Mouse (Mus musculus) forebrain, embryonic 11.5 days (tissue): Measurements from ENCODE around the gene Commd8. TPM values are rescaled to one million over a fixed set of nuclear protein-coding genes. Genes with fewer than 3 reads are reported as not detected.

Source experiments
- ATAC-seq: fragments of 200-750 bp; cut with Nextera tagmentation; replicated peaks from 2 replicates; pipeline ENCODE4 v1.8.0; 2017; ENCODE audit warnings: moderate TSS enrichment; ENCODE audit not compliant: low FRiP score
- DNase-seq: peaks from one replicate; pipeline ENCODE4 v3.0.0-alpha.2; 2017; ENCODE audit warnings: low spot score
- H3K27ac ChIP-seq: fragments of 300-500 bp; sonication (generic); 2 replicates; pipeline ENCODE4 v1.5.1; 2014; ENCODE audit warnings: low read depth, low read length
- H3K27me3 ChIP-seq: fragments of 300-500 bp; sonication (generic); 2 replicates; pipeline ENCODE4 v1.6.1; 2014; ENCODE audit warnings: mild to moderate bottlenecking, low read length, mixed read lengths; ENCODE audit not compliant: control insufficient read depth, insufficient read depth
- H3K36me3 ChIP-seq: fragments of 300-500 bp; sonication (generic); 2 replicates; pipeline ENCODE4 v1.6.1; 2014; ENCODE audit warnings: mild to moderate bottlenecking, low read length, moderate library complexity, mixed read lengths; ENCODE audit not compliant: control insufficient read depth, insufficient read depth
- H3K4me1 ChIP-seq: fragments of 300-500 bp; sonication (generic); replicated peaks from 2 replicates; pipeline ENCODE4 v1.6.1; 2014; ENCODE audit warnings: low read length, mixed read lengths; ENCODE audit not compliant: control insufficient read depth, insufficient read depth
- H3K4me2 ChIP-seq: fragments of 300-500 bp; sonication (generic); 2 replicates; pipeline ENCODE4 v1.6.1; 2014; ENCODE audit warnings: low read depth, mild to moderate bottlenecking, low read length, moderate library complexity, mixed read lengths; ENCODE audit not compliant: severe bottlenecking
- H3K4me3 ChIP-seq: fragments of 300-500 bp; sonication (generic); 2 replicates; pipeline ENCODE4 v1.5.1; 2014; ENCODE audit warnings: low read depth, low read length
- H3K9ac ChIP-seq: fragments of 300-500 bp; sonication (generic); 2 replicates; pipeline ENCODE4 v1.6.1; 2014; ENCODE audit warnings: low read length
- H3K9me3 ChIP-seq: fragments of 300-500 bp; sonication (generic); 2 replicates; pipeline ENCODE4 v1.6.1; 2016; ENCODE audit warnings: low read length, mixed read lengths; ENCODE audit not compliant: control insufficient read depth
- WGBS: fragments of 180-500 bp; shearing (Covaris S2); extraction: QIAGEN DNeasy Blood & Tissue Kit; methylation state at CpG from one replicate; pipeline ENCODE4 v1.1.7; 2014; 5-methylcytosine and 5-hydroxymethylcytosine counted together
- polyA plus RNA-seq: library from polyadenylated mRNA; unstranded; fragments of >200 nt; fragmentation: Nextera tagmentation; extraction: Ambion mirVana; gene quantifications from 2 replicates; pipeline ENCODE4 v1.2.1, GENCODE M21; 2014

Commd8 gene
- polyA plus RNA-seq: 146 and 170 TPM in 2 replicates

DNA sequence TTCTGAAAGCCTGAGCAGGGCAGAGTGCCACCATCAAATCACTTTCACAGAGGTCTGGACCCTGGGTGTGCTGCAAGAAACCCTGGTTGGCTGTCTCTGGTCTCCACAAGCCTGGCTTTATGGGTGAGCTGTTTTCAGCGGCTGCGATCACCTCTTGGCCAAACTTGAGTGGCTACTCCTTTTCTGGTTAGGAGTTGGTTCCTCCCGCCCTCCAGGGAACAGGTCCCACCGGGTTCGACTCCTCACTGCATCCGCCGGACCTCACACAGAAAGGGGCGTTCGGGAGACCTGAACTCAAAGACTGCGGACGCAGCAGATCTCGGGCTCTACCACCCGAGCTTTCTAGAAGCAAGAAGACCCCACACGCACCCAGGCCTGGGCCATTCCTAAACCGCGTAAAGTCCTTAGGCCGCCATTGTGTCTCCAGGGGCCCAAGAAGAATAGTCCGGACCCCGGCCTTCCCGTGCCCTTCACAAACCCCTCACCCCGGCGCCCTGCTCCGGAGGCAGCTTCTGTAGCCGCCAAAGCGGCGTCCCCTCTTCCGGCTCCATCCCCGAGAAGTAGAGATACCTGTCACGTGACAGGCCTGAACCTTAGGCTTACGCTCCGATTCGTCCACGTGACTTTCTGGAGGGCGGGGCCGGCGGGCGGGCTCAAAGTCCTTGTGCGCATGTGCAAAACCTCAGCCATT is at the start of gene Commd8:
TSS of gene Commd8 (minus strand) at position 596 of the 691 bp plus-strand sequence.
- H3K4me1 ChIP-seq: 0 out of 2 replicates have a peak, but pooled peaks cover 4% of the 10 kb centered on the region
- ATAC-seq: peak; percentile 94
- H3K4me2 ChIP-seq: peak within 1 kb of the TSS; percentile 90
- under 1% methylated on average over 37 of the region's 38 CpGs for WGBS
- H3K9ac ChIP-seq: peak within 1 kb of the TSS; percentile 82
- H3K36me3 ChIP-seq: no peaks in the 10 kb centered on the region
- H3K27ac ChIP-seq: no peak within 1 kb of the TSS
- peak; percentile 96 for DNase-seq
- H3K27me3 ChIP-seq: no peaks in the 10 kb centered on the region
- H3K4me3 ChIP-seq: peak within 1 kb of the TSS; percentile 70
- no peaks in the 10 kb centered on the region for H3K9me3 ChIP-seq

DNA sequence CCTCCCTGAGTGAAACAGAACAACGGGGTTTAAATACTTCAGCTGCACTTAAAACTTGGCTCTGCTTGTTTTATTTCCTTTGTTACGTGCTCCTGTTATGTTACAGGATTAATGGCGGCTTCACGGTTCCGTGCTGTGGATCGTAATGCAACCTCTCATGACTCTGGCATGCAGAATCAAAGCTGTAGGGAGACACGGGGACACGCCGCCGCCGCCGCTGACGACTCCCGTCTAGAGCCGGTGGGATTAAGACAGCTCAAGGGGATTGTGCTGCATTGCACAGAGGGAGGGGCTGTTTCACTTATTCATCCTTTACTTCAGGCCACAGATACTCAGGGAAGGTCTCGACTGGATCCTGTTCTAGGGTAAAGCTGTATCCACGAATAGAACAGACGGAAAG is 43.8 kb upstream of the Commd8 start:
- WGBS: 87% methylated on average over 18 of the region's 18 CpGs
- H3K4me1 ChIP-seq: no peaks in the 10 kb centered on the region
- H3K4me3 ChIP-seq: no peak overlapping the region
- DNase-seq: no peak
- H3K9me3 ChIP-seq: no peaks in the 10 kb centered on the region
- no peaks in the 10 kb centered on the region for H3K27me3 ChIP-seq
- no peaks in the 10 kb centered on the region for H3K36me3 ChIP-seq
- H3K9ac ChIP-seq: no peak overlapping the region
- H3K4me2 ChIP-seq: no peak overlapping the region
- ATAC-seq: no peak
- no peak overlapping the region for H3K27ac ChIP-seq

DNA sequence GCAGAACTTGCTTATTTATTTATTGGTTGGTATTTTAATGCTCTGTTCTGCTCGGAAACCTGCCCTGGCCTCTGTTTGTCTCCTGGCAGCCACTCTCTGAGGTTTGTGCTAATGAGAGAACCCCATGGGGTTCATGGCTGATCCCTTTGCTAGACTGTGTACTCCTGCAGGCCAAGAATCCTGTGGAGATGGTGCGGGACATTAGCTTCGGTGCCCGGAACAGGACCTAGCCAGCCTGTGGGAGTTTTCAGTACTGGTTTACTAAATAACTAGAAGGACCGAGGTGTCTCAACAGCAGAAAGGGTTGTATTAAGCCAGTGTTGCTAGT is 42.8 kb upstream of the Commd8 start:
- Histone ChIP-seq H3K4me1 (no peaks in the 10 kb centered on the region), H3K4me2 (no peak overlapping the region), H3K4me3 (no peak overlapping the region), H3K9ac (no peak overlapping the region), H3K9me3 (no peaks in the 10 kb centered on the region), H3K27ac (no peak overlapping the region), H3K27me3 (no peaks in the 10 kb centered on the region), H3K36me3 (no peaks in the 10 kb centered on the region)
- 68% methylated on average over 5 of the region's 5 CpGs for WGBS
- ATAC-seq (0 out of 2 replicates have a peak, but pooled peaks have one; percentile 21), DNase-seq (no peak)

DNA sequence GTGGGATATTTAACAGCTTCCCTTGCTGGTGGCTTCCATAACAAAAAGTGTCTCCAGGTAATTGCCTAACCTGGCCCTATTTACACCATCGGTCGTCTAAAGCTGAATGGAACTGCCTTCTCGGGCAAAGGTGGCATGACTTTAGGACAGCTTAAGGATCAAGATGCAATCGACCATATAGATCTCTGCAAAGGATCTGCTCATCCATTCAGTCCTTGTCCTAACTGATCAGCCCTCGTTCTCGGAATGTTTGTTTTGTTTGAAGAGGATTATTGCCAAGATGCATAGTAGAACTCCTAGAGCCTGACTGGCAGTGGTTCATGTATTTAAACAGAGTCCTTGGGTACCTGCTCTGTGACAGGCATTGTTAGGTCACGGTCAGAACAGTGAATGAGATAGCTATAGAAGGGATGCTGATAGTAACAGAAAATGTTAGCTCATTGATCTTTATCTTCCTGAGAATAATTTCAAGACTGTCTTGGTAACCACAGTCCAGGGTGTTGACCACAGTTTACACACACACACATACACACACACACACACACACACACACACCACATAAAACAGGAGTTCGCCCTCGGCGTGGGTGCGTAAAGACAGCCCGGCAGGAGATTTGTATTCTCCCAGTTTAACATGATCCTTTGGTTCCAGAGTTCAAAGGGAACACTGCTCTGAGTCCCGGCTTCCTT is 42.3 kb upstream of the Commd8 start:
- DNase-seq (no peak), ATAC-seq (no peak)
- no peak overlapping the region for H3K4me3 ChIP-seq
- H3K9me3 ChIP-seq: no peaks in the 10 kb centered on the region
- no peaks in the 10 kb centered on the region for H3K27me3 ChIP-seq
- H3K4me1 ChIP-seq: no peaks in the 10 kb centered on the region
- H3K9ac ChIP-seq: no peak overlapping the region
- 74% methylated on average over 13 of the region's 13 CpGs for WGBS
- H3K4me2 ChIP-seq: no peak overlapping the region
- no peaks in the 10 kb centered on the region for H3K36me3 ChIP-seq
- H3K27ac ChIP-seq: no peak overlapping the region

DNA sequence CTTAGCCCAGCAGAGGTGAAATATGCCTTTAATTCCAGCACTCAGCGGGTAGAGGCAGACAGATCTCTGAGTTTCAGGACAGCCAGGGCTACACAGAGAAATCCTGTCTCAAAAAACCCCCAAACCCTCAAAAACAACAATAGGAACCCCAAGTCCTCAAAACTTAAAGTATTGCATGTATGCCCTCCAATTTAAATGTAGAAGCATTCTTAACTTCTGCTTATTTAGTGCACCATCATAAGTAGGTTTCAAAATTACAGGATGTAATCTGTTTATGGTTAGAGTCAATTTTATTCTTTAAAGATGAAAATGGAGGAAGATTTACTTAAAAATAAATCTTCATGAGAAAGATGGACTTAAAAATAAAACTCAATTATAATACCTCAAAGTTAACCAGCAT is 40.5 kb upstream of the Commd8 start:
- Histone ChIP-seq H3K4me2 (no peak overlapping the region), H3K4me1 (no peaks in the 10 kb centered on the region), H3K27me3 (no peaks in the 10 kb centered on the region), H3K36me3 (no peaks in the 10 kb centered on the region), H3K4me3 (no peak overlapping the region), H3K9ac (no peak overlapping the region), H3K9me3 (no peaks in the 10 kb centered on the region), H3K27ac (no peak overlapping the region)
- 83% methylated on average over 1 of the region's 1 CpGs for WGBS
- DNase-seq (no peak), ATAC-seq (no peak)

DNA sequence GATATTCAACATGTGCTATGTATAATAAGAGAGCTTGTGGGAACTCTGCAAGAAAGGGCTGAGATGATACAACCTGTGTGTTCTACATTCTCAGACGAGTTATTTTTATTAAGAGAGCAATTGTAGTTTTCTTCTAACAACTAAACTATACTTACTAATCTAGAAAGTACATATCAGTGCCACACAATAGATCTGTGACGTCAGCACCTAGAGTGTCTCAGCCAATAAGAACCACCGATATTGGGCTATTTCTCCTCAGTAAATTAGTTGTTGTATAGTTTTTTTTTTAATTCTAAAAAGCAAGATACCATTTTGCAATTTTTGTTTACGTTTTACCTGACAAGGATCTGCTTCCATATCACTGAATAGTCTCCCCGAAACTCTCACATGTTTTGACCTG is 37.3 kb upstream of the Commd8 start:
- no peak overlapping the region for H3K9ac ChIP-seq
- 89% methylated on average over 5 of the region's 5 CpGs for WGBS
- H3K4me3 ChIP-seq: no peak overlapping the region
- no peaks in the 10 kb centered on the region for H3K4me1 ChIP-seq
- H3K9me3 ChIP-seq: no peaks in the 10 kb centered on the region
- no peaks in the 10 kb centered on the region for H3K36me3 ChIP-seq
- ATAC-seq (no peak), DNase-seq (no peak)
- no peak overlapping the region for H3K27ac ChIP-seq
- H3K27me3 ChIP-seq: no peaks in the 10 kb centered on the region
- H3K4me2 ChIP-seq: no peak overlapping the region

DNA sequence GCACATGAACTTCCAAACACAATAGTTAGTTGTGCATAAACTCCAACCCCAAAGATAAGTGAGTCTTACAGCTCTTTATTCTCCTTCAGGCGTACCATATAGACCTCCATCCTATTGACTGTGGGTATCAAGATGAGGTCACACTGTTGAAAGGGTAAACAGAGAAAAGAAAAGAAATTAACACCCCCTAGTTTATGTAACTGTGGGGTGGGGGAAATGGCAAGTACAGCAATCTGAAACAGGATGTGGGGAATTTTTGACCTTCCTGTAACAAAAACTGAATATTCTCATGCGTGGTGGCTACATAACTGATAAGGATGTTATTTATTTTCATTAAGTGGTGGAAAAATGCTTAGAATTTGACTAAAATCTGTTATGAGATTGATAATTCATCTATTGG is 36.5 kb upstream of the Commd8 start:
- H3K4me1 ChIP-seq: no peaks in the 10 kb centered on the region
- no peaks in the 10 kb centered on the region for H3K27me3 ChIP-seq
- ATAC-seq (no peak), DNase-seq (no peak)
- H3K4me3 ChIP-seq: no peak overlapping the region
- H3K9ac ChIP-seq: no peak overlapping the region
- no peaks in the 10 kb centered on the region for H3K36me3 ChIP-seq
- 72% methylated on average over 2 of the region's 2 CpGs for WGBS
- no peaks in the 10 kb centered on the region for H3K9me3 ChIP-seq
- H3K4me2 ChIP-seq: no peak overlapping the region
- no peak overlapping the region for H3K27ac ChIP-seq

DNA sequence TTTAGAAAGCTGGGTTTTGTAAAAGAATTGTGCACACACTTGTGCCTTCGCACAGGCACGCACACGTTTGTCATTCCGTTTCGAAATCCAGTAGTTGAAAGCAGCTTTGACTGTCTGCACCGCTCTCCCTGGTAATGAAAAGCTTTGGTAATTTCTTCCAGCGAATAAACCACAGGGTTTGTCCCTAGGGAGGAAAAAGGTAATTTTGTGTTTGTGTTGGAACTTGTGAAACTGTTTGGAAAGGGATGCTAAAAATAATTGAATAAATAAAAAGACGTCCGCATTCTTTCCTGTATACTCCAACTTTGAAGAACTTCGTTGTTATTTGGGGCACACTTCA is 35.7 kb upstream of the Commd8 start:
- no peaks in the 10 kb centered on the region for H3K4me1 ChIP-seq
- H3K9ac ChIP-seq: peak overlapping the region; percentile 46; the same call in 1 of the 2 replicates
- H3K27me3 ChIP-seq: no peaks in the 10 kb centered on the region
- H3K36me3 ChIP-seq: no peaks in the 10 kb centered on the region
- ATAC-seq: 0 out of 2 replicates have a peak, but pooled peaks have one; percentile 8
- H3K4me2 ChIP-seq: peak overlapping the region; percentile 57
- no peaks in the 10 kb centered on the region for H3K9me3 ChIP-seq
- no peak overlapping the region for H3K27ac ChIP-seq
- 14% methylated on average over 10 of the region's 10 CpGs for WGBS
- no peak for DNase-seq
- peak overlapping the region; percentile 41 for H3K4me3 ChIP-seq
